Mouse (Mus musculus) thymus, postnatal 10 days (tissue): ENCODE measurements at regions not wholly inside any gene's neighbourhood (a gene's known extent, or its start where the extent isn't known, plus 50 kb on each side); places are given as distances from the start of the nearest gene placed in this dataset.

Experiments
- DNase-seq, 2 experiments: peaks; one replicate each; pipeline ENCODE4 v3.0.0; 2021; ENCODE audit warnings: low spot score in 2 of 2

DNA sequence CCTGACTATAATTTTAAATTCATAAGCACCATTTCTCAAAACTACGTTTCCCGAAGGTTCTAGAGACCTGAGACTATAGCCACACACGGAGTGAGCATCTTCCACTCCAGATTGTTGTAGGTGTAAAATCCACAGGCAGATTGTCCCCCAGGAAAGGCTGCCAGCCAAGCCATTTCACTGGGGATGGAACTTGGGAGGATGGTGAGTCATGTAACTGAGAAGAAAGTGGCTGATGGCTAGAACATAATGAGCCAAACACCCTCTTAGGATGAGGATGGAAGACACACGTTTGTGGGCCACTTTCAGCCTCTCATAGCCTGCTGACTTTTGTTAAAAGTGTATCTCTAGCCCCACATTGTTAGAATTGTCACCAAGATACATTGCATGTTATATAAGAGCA lies 564.1 kb downstream of the Btbd3 start:
- DNase-seq = no peak

DNA sequence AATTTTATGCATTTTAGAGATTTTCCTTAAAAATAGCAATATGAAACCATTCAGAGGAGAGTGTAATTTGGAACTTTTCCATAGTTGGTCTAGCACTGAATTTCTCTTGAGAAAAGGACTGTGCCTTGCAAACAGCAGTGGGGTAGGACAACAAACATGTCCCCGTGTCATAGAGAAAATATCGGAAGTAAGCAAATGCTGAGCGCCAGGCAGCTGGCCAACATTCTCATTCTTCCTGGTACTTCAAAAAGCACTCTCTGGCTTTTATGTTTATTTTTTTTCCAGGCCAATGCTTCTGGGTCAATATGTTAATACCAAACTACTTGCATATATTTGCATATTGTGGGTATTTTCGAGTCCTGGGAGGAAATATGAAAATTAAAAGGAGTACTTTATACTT lies 568.5 kb downstream of the Btbd3 start:
- DNase-seq = no peak

DNA sequence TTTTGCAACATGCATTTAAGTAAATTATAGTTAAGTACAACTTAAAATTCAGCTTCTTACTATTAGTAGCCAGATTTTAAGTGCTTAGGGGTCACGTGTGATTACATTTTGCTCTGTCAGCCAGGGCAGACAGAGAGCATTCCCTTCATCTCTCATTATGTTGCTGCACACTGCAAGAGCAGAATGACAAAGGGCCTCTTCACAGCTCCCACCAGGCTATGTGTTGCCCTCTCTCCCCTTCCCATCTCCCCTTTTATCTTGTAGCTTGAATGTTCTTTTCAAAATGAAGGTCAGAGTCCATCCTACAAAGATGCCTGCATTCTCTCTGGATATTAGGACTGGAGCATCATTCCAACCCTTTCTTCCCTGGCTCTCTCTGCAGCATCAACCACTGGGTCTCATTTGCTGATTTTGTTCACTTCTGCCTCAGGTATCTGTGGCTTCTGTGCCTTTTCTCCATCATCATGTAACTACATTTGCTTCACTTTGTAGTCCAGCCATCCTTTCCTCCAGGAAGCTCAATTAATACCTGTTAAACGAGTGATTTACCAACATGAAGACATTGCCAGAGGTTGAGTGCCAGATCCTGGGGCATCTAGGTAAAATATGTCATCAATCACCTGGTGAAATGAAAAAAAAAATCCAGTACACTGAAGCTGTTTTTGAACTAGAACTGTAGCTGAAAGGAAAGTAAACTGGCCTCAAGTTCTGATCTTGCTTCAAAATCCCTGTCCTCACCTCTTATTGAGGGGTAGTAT lies 571.6 kb downstream of the Btbd3 start:
- DNase-seq = no peak

DNA sequence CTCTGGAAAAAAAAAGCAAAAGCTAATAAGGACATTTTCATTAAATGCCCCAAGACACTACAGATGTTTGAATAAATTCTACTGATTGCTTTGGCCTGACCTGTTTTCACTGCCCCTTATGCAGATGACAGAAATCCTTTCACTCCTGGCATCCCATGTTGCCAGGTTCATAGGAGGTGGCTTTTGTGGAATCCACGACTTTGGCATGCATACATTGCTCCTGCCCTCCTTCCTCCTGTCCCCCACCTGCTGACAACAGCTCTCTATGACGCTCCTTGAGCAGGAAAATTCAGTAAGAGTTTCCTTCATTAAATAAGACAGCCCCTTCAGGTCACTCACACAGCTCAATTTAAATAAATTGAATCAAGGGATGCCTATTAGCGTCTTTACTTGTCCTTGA lies 582.5 kb downstream of the Btbd3 start:
- DNase-seq = no peak

DNA sequence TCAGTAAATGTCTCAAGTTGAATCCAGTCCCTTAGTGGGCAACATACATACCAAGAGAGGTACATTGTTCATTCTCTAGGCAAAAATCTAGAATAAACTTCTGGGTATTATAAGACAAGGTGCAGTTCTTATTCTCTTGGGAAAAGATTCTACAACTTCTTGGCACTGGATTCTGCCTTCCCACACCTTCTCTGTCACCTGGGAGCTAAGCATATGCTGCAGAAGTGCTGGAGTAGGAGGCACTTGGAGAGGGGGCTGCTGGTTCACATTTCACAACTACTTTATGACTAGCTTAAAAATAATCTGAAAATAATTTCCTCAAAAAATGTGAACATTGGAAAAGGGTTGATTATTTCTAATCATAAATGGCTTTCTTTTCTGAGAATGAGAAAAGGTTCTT lies 602.8 kb downstream of the Btbd3 start:
- no peak for DNase-seq

DNA sequence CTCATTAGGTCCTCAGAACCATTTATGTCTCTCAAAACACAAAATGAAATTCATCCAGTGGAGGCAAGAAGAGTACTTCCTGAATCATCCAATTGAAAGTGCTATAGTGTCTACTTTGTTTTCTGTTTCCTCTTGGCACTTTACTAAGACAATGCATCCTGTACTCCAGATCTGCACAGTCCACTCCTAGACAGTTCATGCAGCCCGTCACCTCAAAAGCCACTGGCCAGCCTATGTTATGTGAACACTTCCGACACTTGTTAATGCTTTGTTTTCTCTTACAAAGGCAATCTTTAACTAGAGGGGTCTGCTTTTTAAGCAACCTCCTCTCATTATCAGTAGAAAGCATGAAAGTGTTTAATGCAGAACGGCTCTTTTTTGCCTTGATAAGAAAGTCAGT lies 597.1 kb upstream of the Sptlc3 start:
- no peak for DNase-seq

DNA sequence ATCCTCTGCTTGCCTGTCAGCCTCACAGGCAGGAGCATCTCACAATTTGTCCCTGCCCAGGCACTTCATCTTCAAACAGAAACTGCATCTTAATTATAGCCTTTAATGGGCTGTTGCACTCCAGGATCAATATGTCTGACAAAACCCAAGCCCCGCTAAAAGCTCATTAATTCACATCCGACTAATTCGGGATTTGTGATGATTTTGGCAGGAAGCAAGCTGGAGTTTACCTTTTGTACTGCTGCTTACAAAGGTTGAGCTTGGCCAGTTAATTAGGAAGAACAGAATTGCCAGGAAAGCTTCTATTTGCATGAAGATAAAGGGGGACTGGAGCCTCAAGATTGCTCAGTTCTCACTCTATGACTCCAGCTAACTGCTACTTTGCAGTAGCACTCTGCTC lies 596.6 kb upstream of the Sptlc3 start:
- no peak for DNase-seq

DNA sequence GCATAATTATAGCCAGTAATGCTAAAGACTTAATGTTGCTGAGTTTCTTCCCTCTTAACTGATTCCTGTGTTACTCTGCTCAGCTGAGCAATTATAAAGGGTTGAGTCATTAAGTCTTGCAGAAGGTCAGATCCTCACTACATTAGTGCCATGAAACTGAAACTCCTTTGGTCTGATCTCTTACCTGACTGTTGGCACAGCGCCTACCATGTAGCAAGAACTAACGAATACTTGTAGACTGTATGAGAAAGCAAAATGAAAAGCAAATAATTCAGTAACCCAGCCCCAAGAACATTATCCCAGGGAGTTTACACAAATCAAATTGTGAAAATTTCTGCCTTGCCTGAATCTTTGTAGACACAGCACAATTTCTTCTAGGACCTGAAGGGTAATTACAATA lies 556.5 kb upstream of the Sptlc3 start:
- no peak for DNase-seq

DNA sequence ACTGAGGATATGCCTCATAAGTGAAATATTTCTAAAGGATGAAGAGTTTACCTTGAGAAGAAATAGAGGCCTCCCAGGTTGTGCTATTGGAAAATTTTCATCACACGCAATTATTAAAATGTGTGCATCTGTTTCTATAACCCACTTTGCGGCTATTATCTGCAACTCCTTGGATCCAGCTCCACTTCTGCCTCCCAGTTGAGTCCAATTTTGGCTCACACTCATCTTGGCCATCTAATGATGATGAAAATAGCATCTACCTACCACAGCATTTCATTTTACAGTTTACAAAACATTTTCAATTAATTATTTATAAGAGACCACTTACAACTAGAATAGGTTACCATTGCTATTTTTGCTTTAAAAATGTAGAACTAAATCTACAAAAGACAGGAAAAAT lies 554.3 kb upstream of the Sptlc3 start:
- DNase-seq = no peak

DNA sequence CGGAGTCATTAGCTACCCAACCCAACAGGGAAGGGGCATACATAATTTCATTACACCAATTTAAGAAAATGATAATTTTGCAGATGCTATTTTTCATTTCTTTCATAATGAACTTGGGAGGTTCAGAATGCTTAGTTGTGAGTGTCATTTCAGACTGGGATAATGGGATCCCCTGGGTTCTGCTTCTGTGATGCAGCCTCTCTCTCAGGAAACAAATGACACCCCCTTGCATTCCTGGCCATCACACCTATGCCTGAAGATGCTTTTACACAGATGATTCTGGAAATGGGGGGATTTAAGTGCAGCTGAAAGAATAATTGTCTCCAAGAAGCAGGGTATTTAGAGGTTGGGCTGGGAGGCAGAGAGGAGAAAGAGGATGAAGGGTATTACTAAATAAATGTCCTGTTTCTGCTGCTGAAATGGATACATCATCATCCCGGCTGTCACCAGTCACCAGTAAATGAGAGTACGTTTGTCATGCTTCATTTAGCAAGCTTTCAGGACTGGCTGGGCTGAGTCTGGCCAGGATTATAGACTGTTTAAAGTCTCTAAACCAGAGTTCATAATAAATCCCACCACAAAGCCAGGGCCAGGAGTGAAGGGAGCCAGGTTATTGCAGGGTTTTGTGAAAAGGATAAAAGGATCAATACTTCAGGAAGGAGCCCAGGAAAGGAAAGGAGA lies 527.5 kb upstream of the Sptlc3 start:
- no peak for DNase-seq

DNA sequence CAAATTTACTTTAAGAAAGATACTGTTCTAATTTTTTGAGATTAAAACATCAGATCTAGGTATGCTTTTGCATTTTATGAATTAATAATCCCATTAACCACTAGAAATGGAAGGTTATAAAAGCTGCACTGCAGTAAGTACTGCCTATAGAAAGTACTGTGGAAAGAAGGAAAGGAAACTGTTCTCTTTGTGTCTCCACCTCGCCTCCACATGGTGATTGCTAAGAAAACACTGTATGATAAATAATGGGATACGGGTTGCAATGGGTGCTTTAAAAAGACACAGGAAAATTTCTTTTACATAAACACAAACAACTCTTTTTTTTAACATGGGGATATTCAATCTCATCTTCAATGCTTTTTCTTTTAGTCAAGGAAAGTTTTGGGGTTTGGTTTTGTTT lies 519.2 kb upstream of the Sptlc3 start:
- no peak for DNase-seq

DNA sequence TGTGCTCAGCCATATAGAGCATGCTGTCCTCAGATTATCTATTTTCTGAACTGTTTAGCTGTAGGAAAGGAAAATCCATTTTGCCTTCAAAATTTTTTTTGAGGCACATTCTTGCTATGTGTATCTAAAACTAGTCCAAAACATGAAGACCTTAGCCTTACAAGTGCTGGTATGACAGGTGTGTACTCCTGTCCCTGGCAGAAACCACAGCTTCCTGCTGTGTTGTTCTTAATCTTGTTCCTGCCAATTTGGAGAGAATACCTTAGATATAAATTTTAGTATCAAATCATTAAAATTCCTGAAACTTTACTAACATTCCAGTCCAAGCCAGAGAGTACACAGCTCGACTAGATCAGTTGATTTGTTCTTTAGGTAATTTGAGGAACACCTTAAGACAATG lies 503.7 kb upstream of the Sptlc3 start:
- DNase-seq = no peak

DNA sequence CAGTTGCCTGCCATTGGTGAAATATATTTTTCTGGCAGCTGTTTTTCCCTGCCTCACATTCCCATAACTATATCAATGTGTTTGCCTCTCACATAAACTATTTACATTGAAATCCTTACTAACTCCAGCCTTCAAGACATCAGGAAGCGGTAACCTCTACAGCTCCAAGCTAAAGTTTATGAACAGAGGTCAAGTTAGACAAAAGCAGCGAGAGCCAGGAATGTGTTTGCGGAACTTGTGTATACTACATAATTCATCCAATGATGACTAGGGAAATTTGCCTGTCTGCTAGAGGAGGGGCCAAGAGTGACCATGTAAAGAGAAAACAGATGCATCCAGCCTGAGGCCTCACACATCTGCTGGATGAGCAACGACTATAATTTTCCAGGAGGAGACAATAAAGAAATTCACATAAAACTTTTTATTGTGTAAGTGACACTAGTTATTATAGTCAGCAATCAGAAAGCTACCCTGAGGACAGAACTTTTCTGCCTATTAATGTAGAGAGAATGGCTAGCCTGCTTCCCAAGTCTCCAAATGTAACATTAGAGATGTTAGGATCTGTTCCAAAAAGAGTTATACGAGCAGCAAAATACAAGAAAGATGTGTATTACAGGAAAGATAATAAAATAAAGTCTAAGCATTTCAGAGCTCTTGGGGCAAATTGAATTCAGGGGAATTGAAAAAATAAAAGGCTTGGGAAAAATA lies 461.5 kb upstream of the Sptlc3 start:
- no peak for DNase-seq

DNA sequence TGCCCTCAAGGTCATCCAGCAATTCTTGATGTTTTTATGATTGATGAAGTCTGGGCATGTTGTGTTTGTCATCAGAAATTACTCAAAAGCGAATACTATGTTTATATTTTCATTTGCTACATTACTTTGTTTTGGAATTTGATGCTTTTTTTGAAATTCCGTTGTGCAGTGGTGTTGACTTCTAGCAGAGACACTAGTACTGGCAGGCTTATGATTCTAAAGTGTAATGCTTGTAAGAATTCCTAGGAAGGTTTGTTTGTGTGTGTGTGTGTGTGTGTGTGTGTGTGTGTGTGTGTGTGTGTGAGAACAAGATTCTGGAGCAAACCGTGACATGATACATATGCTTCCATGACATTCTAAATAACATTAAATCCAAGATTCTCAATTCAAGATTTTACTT lies 458.9 kb upstream of the Sptlc3 start:
- DNase-seq = no peak

DNA sequence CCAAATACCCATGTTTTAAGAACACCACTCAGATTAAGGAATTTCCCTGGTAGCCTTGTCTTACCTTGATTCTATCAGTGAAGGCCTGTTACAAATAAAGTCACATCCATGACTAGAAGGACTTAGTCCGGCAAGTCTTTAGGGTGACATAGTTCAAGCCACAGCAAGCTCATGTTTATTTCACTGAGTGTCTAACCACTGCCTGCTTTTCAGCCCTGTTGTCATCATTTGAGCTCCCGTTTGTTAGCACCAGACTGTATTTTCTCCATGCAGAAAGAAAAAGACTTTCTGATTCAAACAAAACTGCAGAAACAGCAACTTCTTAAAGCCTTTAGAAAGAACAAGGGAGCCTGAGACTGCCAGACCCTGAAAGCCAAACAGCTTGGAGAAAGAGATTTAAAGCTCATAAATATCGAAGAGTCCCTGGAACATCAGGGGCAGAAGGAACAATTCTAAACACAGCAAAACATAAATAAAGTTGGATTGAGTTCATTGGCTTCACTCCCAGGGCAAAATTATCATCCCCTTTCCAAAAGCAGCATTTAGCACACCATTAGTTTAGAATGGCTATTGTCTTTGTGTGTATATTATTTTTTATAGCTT lies 451.9 kb upstream of the Sptlc3 start:
- DNase-seq = no peak

DNA sequence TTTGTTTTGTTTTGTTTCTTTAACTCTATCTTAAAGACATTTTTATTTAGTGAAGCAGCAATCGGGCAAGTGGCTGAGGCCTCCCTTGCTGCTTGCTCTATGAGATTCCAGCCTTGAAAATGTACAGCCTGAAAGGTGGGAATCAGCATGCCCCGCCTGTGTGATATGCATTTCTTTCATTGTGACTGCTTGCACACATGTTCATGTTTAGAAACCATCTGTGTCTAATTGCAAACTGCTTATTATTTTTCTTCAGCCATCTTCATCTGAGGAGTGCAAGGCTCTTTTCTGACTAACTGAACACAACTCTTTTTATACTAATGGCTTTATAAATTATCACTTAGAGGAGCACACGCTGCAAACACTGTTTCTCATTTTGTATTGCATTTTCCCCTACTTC lies 449.0 kb upstream of the Sptlc3 start:
- no peak for DNase-seq

DNA sequence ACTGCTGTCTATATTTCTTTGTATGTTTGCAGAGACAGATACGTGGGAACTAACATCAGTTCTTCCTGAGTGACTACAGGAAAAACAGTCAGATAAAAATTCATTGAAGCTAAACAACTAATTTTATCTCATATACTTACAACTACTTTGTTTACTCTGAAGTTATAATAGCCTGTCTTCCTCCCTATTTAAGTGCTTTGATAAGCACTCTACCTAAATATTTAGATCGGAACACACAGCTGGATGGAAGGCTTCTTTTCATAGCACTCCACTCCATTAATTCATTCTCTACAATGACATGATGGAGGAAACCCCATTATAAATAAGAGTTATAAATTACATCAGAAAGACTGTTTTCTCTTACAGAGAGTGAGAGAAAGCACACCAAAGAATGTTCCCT lies 438.5 kb upstream of the Sptlc3 start:
- no peak for DNase-seq

DNA sequence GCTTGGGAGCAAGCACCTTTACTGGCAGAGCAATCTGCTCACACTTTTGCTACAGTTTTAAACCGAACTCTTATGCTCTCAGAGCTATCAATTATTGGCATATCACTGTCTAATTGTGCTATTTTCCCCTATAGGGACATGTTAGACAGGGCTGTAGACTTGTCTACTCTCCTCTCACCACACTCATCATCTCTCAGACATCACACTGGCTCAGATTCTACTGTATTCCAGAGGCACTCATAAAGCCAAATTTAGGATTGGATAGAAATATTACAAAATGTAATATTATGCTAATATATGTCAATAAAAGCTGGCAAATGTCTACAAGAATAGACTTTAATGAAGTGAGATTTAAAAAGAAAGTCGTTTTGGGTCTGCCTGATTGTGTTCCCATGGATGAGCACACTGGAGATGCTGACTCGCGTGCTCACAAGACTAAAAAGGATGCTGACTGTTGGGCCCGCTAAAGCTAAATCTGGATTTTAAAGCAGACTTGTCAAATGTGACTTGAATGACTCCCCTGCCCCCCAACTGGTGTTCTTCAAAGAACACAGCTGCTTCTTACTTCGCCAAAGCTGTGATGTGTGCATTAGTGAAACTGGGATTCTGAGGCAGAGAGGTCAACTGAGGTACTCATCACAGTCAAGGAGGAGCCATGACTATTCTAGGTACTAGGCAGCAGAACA lies 424.3 kb upstream of the Sptlc3 start:
- DNase-seq = no peak

DNA sequence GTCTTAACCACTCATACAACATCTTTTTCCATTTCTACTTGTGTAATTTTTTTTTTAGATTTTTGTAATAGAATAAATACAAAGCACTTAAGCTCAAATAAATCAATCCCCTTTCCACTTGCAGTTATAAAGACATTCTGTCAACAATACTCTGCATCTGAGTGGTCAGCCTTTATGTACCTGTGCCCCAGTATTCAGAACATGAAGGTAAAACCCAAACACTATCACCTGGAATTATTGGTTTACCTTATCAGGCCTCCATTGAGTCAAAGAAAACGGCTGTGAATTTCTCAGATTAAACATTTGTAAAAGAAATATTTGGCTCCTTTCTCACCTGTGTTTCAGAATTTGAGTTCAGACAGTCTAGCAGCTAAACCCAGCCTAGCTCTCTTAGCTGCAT lies 422.0 kb upstream of the Sptlc3 start:
- no peak for DNase-seq

DNA sequence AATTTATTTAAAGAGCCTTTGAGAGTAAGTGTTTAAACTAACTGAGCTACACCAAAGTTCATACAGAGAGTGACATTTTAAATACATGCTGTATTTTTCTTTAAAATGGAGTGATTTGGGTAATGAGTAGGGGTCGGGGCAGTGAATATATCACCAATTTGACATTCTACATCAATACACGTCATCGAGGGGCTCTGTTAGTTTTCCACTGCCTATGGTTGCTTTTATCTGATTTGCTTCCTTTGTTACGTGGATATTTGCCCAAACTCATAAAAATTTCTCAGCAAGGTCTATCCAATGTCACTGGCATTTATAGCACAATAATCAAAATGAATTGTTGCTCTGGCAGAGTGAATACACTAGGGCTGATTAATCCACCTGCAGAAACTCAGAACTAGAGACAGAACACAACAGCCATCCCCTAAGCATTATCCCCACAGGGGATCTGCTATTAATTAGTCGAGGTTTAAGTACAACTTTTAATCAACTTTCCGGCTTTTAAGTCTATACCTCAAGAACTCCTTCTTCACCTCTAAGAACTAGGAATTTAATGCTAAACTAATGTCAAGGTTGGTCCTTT lies 400.1 kb upstream of the Sptlc3 start:
- DNase-seq = no peak

DNA sequence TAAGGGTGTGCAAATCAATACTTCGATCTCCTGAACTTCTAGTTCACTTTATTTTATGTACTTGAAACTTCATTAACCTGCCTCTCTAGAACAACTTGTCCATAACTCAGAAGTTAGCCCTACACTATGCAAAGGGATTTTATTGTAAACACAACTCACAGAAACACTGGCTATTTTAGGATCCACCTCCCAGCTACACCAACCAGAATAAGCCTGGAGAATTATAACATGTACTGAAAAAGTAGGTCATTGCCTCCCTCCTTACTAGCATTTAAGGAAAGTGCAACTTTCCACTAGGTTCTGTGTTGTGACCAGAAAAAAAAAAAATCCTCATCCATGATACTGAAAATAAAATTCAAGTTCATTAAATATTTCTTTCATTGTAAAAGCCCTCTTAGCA lies 382.0 kb upstream of the Sptlc3 start:
- DNase-seq = no peak

DNA sequence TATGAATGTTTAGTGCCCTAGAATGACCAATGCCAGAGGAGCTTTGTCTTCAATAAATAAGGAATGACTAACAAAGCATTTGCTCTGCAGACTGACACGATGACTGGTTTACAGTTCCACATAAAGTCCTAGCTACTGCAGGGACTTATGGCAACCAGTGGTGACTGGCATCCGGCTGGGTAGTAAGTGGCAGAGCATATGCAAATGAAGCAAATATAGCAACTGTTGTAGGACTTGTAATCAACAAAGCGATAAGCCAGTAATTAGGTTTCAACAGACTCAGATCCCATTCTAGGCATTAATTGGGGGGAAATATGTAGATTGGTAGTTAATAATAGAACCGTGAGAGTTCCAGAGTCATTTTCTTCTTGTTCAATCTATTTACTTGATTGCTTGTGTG lies 379.2 kb upstream of the Sptlc3 start:
- DNase-seq = no peak
